8 mouse cellular contexts compared by ENCODE assay signal in genomic region chr7:88097715-88098114, GRCm38 (mm10).
DNase-seq lines count a peak whose midpoint lies in the region; ATAC-seq and TF ChIP-seq lines count a peak whose summit lies in the region.

No protein-coding gene starts in this region.

- peaks cover 3% of the 10 kb centered on the region for H3K4me1 ChIP-seq in bone marrow macrophage, adult 2 months (ENCODE audit: control insufficient read depth, insufficient read depth, low read length)
- no peaks in the 10 kb centered on the region for H3K4me1 ChIP-seq in forebrain, embryonic 14.5 days (ENCODE audit: control insufficient read depth, insufficient read depth, low read length)
- no peaks in the 10 kb centered on the region for H3K4me1 ChIP-seq in hindbrain, embryonic 14.5 days (replicated peaks; ENCODE audit: control insufficient read depth, insufficient read depth, low read length)

- H3K4me2 ChIP-seq in forebrain, embryonic 14.5 days (ENCODE audit: low read length): no peak overlapping the region
- H3K4me2 ChIP-seq in hindbrain, embryonic 14.5 days (replicated peaks): no peak overlapping the region

- peak; percentile 29; the same call in 1 of the 2 replicates for TF ChIP-seq CTCF in bone marrow macrophage, adult 2 months (IDR thresholded peaks at IDR 0.05; ENCODE audit: low read depth, low read length)

- DNase-seq in NIH3T3 (ENCODE audit: low read depth): peak; percentile 13
- peak; percentile 74 for DNase-seq in forebrain, embryonic 14.5 days (ENCODE audit: low spot score)
- DNase-seq in hindbrain, embryonic 14.5 days (ENCODE audit: low spot score): peak; percentile 68
- peak; percentile 29 to 40 for DNase-seq in layer of hippocampus, postnatal 14 days (ENCODE audit: low spot score in 2 of 2)
- peak; percentile 55 for DNase-seq in mesoderm, embryonic 11.5 days (ENCODE audit: low read depth, low spot score)
- DNase-seq in spleen, adult 18-20 months: peak; percentile 54 to 78
- no peak for DNase-seq in MN1 (ENCODE audit: low spot score)

- H3K27ac ChIP-seq in bone marrow macrophage, adult 2 months (ENCODE audit: insufficient read depth, low read depth, low read length): no peak overlapping the region
- H3K27ac ChIP-seq in forebrain, embryonic 14.5 days (ENCODE audit: low read depth, low read length): no peak overlapping the region
- H3K27ac ChIP-seq in hindbrain, embryonic 14.5 days: no peak overlapping the region

- H3K9ac ChIP-seq in forebrain, embryonic 14.5 days (ENCODE audit: low read length): no peak overlapping the region
- no peak overlapping the region for H3K9ac ChIP-seq in hindbrain, embryonic 14.5 days

- WGBS in forebrain, embryonic 14.5 days: 14% methylated on average over 1 of the region's 1 CpGs
- WGBS in hindbrain, embryonic 14.5 days: 14% methylated on average over 1 of the region's 1 CpGs

- peak; percentile 92 for ATAC-seq in forebrain, embryonic 14.5 days
- peak; percentile 73; the same call in 1 of the 2 replicates for ATAC-seq in hindbrain, embryonic 14.5 days (ENCODE audit: low FRiP score)

- H3K36me3 ChIP-seq in forebrain, embryonic 14.5 days (ENCODE audit: control insufficient read depth, insufficient read depth, low read length): no peaks in the 10 kb centered on the region
- H3K36me3 ChIP-seq in hindbrain, embryonic 14.5 days (replicated peaks; ENCODE audit: control insufficient read depth, insufficient read depth): no peaks in the 10 kb centered on the region

- no peaks in the 10 kb centered on the region for H3K9me3 ChIP-seq in forebrain, embryonic 14.5 days (replicated peaks; ENCODE audit: control insufficient read depth, low read length)
- H3K9me3 ChIP-seq in hindbrain, embryonic 14.5 days (ENCODE audit: control insufficient read depth, low read length): no peaks in the 10 kb centered on the region

- no peak overlapping the region for H3K4me3 ChIP-seq in bone marrow macrophage, adult 2 months (ENCODE audit: insufficient read depth, low read length)
- no peak overlapping the region for H3K4me3 ChIP-seq in forebrain, embryonic 14.5 days (ENCODE audit: low read depth, low read length)
- no peak overlapping the region for H3K4me3 ChIP-seq in hindbrain, embryonic 14.5 days (replicated peaks; ENCODE audit: low read length)

- TF ChIP-seq POLR2A in bone marrow macrophage, adult 2 months (IDR thresholded peaks at IDR 0.05; ENCODE audit: borderline replicate concordance, low read depth, low read length): no peak

- H3K27me3 ChIP-seq in forebrain, embryonic 14.5 days (replicated peaks; ENCODE audit: control insufficient read depth, insufficient read depth, low read length): no peaks in the 10 kb centered on the region
- no peaks in the 10 kb centered on the region for H3K27me3 ChIP-seq in hindbrain, embryonic 14.5 days (ENCODE audit: control insufficient read depth, insufficient read depth, low read length)
